Mouse (Mus musculus): Measurements from ENCODE around the gene Atxn7l1.
A peak's percentile ranks its signal among the peaks of the same experiment; 100 is the strongest.

Atxn7l1 gene

GRCm38 (mm10) chr12:33277427-33277826 is 129.9 kb downstream of the Atxn7l1 start:
- DNase-seq (ENCODE audit: low spot score): no peak

- no peak for DNase-seq (ENCODE audit: low spot score)
Observed at GRCm38 (mm10) chr12:33279159-33279558, 131.7 kb downstream of the Atxn7l1 start.

GRCm38 (mm10) chr12:33280805-33281204 is 133.3 kb downstream of the Atxn7l1 start:
- peak; percentile 67 for DNase-seq (ENCODE audit: low spot score)

- no peak for DNase-seq (ENCODE audit: low spot score)
Observed at GRCm38 (mm10) chr12:33284344-33284936, 136.9 kb downstream of the Atxn7l1 start.

- no peak for DNase-seq (ENCODE audit: low spot score)
Observed at GRCm38 (mm10) chr12:33285354-33285753, 137.9 kb downstream of the Atxn7l1 start.

- no peak for DNase-seq (ENCODE audit: low spot score)
Observed at GRCm38 (mm10) chr12:33285933-33286649, 138.6 kb downstream of the Atxn7l1 start.

- DNase-seq (ENCODE audit: low spot score): no peak
Observed at GRCm38 (mm10) chr12:33287686-33288085, 140.2 kb downstream of the Atxn7l1 start.

GRCm38 (mm10) chr12:33288746-33289145 is 141.3 kb downstream of the Atxn7l1 start:
- DNase-seq (ENCODE audit: low spot score): no peak

- DNase-seq (ENCODE audit: low spot score): peak; percentile 86
Observed at GRCm38 (mm10) chr12:33302070-33302469, 154.6 kb downstream of the Atxn7l1 start.

GRCm38 (mm10) chr12:33302523-33303383 is 155.3 kb downstream of the Atxn7l1 start:
- DNase-seq (ENCODE audit: low spot score): peak; percentile 66

GRCm38 (mm10) chr12:33303384-33303770 is 155.9 kb downstream of the Atxn7l1 start:
- DNase-seq (ENCODE audit: low spot score): no peak

GRCm38 (mm10) chr12:33305106-33305505 is 157.6 kb downstream of the Atxn7l1 start:
- no peak for DNase-seq (ENCODE audit: low spot score)

GRCm38 (mm10) chr12:33306476-33306875 is 159.0 kb downstream of the Atxn7l1 start:
- DNase-seq (ENCODE audit: low spot score): no peak

GRCm38 (mm10) chr12:33308668-33309067 is 161.2 kb downstream of the Atxn7l1 start:
- no peak for DNase-seq (ENCODE audit: low spot score)

GRCm38 (mm10) chr12:33313828-33314671 is 166.6 kb downstream of the Atxn7l1 start:
- DNase-seq (ENCODE audit: low spot score): peak; percentile 82

- DNase-seq (ENCODE audit: low spot score): peak; percentile 84
Observed at GRCm38 (mm10) chr12:33314924-33315643, 167.6 kb downstream of the Atxn7l1 start.

GRCm38 (mm10) chr12:33315804-33316203 is 168.3 kb downstream of the Atxn7l1 start:
- no peak for DNase-seq (ENCODE audit: low spot score)

- DNase-seq (ENCODE audit: low spot score): no peak
Observed at GRCm38 (mm10) chr12:33317792-33318530, 170.5 kb downstream of the Atxn7l1 start.

- DNase-seq (ENCODE audit: low spot score): no peak
Observed at GRCm38 (mm10) chr12:33322547-33322946, 175.1 kb downstream of the Atxn7l1 start.

GRCm38 (mm10) chr12:33323821-33324220 is 176.3 kb downstream of the Atxn7l1 start:
- no peak for DNase-seq (ENCODE audit: low spot score)
